Mouse (Mus musculus): ENCODE measurements around the gene Rps6ka5.

- TF ChIP-seq CTCF (IDR thresholded peaks at IDR 0.05; ENCODE audit: low read depth, low read length): no peak
- no peak for TF ChIP-seq POLR2A (IDR thresholded peaks at IDR 0.05; ENCODE audit: extremely low read depth, insufficient read depth, low read length)
These were observed 211.3 kb downstream of the Rps6ka5 start for GRCm38 (mm10) chr12:100515493-100515892.

Data from liver, adult 2 months (tissue).